Mouse (Mus musculus) limb, embryonic 11.5 days (tissue): Measurements from ENCODE around the gene Dapk2. TPM values are rescaled to one million over a fixed set of nuclear protein-coding genes. Genes with fewer than 3 reads are reported as not detected.

Experiments
- ATAC-seq: fragments of 200-750 bp; cut with Nextera tagmentation; 2 replicates; pipeline ENCODE4 v1.8.0; 2017; ENCODE audit warnings: low read depth; ENCODE audit not compliant: insufficient number of reproducible peaks, low FRiP score, low TSS enrichment
- DNase-seq: peaks from one replicate; pipeline ENCODE4 v3.0.0-alpha.2; 2015; ENCODE audit warnings: low spot score
- H3K27ac ChIP-seq: fragments of 300-500 bp; sonication (generic); replicated peaks from 2 replicates; pipeline ENCODE4 v1.5.1; 2014; ENCODE audit warnings: low read depth, mild to moderate bottlenecking, low read length
- H3K27me3 ChIP-seq: fragments of 300-500 bp; sonication (generic); 2 replicates; pipeline ENCODE4 v1.6.1; 2014; ENCODE audit warnings: mild to moderate bottlenecking, low read length, mixed read lengths; ENCODE audit not compliant: control insufficient read depth, insufficient read depth
- H3K36me3 ChIP-seq: fragments of 300-500 bp; sonication (generic); 2 replicates; pipeline ENCODE4 v1.6.1; 2014; ENCODE audit warnings: mild to moderate bottlenecking, low read length, moderate library complexity, mixed read lengths; ENCODE audit not compliant: control insufficient read depth, insufficient read depth
- H3K4me1 ChIP-seq: fragments of 300-500 bp; sonication (generic); 2 replicates; pipeline ENCODE4 v1.6.1; 2014; ENCODE audit warnings: low read length, mixed read lengths; ENCODE audit not compliant: control insufficient read depth, insufficient read depth
- H3K4me2 ChIP-seq: fragments of 300-500 bp; sonication (generic); 2 replicates; pipeline ENCODE4 v1.6.1; 2014; ENCODE audit warnings: low read depth, mild to moderate bottlenecking, moderate library complexity; ENCODE audit not compliant: severe bottlenecking
- H3K4me3 ChIP-seq: fragments of 300-500 bp; sonication (generic); 2 replicates; pipeline ENCODE4 v1.5.1; 2014; ENCODE audit warnings: low read depth, low read length
- H3K9ac ChIP-seq: fragments of 300-500 bp; sonication (generic); 2 replicates; pipeline ENCODE4 v1.6.1; 2014; ENCODE audit warnings: mild to moderate bottlenecking, low read length
- H3K9me3 ChIP-seq: fragments of 300-500 bp; sonication (generic); 2 replicates; pipeline ENCODE4 v1.6.1; 2016; ENCODE audit warnings: low read length; ENCODE audit not compliant: control insufficient read depth
- WGBS: fragments of 180-500 bp; shearing (Covaris S2); extraction: QIAGEN DNeasy Blood & Tissue Kit; methylation state at CpG from one replicate; pipeline ENCODE4 v1.1.7; 2014; 5-methylcytosine and 5-hydroxymethylcytosine counted together
- polyA plus RNA-seq: library from polyadenylated mRNA; unstranded; fragments of >200 nt; fragmentation: Nextera tagmentation; extraction: Ambion mirVana; gene quantifications from 2 replicates; pipeline ENCODE4 v1.2.1, GENCODE M21; 2014

The Dapk2 gene
- polyA plus RNA-seq, 1 experiment from 2014 or later, result 4.0 TPM

- Histone ChIP-seq H3K4me2 (no peak overlapping the region), H3K36me3 (no peaks in the 10 kb centered on the region), H3K27ac (peak overlapping the region; percentile 26; the same call in 1 of the 2 replicates), H3K9ac (no peak overlapping the region), H3K9me3 (no peaks in the 10 kb centered on the region), H3K4me1 (peaks cover 12% of the 10 kb centered on the region), H3K27me3 (no peaks in the 10 kb centered on the region), H3K4me3 (no peak overlapping the region)
- ATAC-seq (no peak), DNase-seq (peak; percentile 41)
- WGBS, result 19% methylated on average over 6 of the region's 6 CpGs
Measured at GRCm38 (mm10) chr9:66251159-66251691, 93.2 kb downstream of the Dapk2 start.

- Histone ChIP-seq H3K27me3 (no peaks in the 10 kb centered on the region), H3K27ac (no peak overlapping the region), H3K36me3 (no peaks in the 10 kb centered on the region), H3K9me3 (no peaks in the 10 kb centered on the region), H3K9ac (no peak overlapping the region), H3K4me2 (no peak overlapping the region), H3K4me1 (no peaks in the 10 kb centered on the region), H3K4me3 (no peak overlapping the region)
- no peak for DNase-seq
- ATAC-seq, result no peak
- 86% methylated on average over 2 of the region's 2 CpGs for WGBS
Measured at GRCm38 (mm10) chr9:66261741-66262140, 103.7 kb downstream of the Dapk2 start.

- 89% methylated on average over 2 of the region's 2 CpGs for WGBS
- ATAC-seq (no peak), DNase-seq (no peak)
- no peak overlapping the region for H3K9ac ChIP-seq
- no peak overlapping the region for H3K4me2 ChIP-seq
- H3K36me3 ChIP-seq, result no peaks in the 10 kb centered on the region
- H3K9me3 ChIP-seq, result no peaks in the 10 kb centered on the region
- no peak overlapping the region for H3K27ac ChIP-seq
- no peaks in the 10 kb centered on the region for H3K27me3 ChIP-seq
- no peak overlapping the region for H3K4me3 ChIP-seq
- no peaks in the 10 kb centered on the region for H3K4me1 ChIP-seq
Measured at GRCm38 (mm10) chr9:66263701-66264100, 105.7 kb downstream of the Dapk2 start.

- WGBS, result 31% methylated on average over 2 of the region's 2 CpGs
Measured at GRCm38 (mm10) chr9:66265645-66266044, 107.6 kb downstream of the Dapk2 start.

GRCm38 (mm10) chr9:66266237-66267170, 108.5 kb downstream of the Dapk2 start:
- H3K9ac ChIP-seq, result no peak overlapping the region
- 73% methylated on average over 5 of the region's 5 CpGs for WGBS
- no peak overlapping the region for H3K4me2 ChIP-seq
- DNase-seq (no peak), ATAC-seq (no peak)
- no peaks in the 10 kb centered on the region for H3K4me1 ChIP-seq
- no peaks in the 10 kb centered on the region for H3K36me3 ChIP-seq
- no peak overlapping the region for H3K4me3 ChIP-seq
- no peak overlapping the region for H3K27ac ChIP-seq
- H3K9me3 ChIP-seq, result no peaks in the 10 kb centered on the region
- H3K27me3 ChIP-seq, result no peaks in the 10 kb centered on the region

More at GRCm38 (mm10) chr9:66265645-66266044, 107.6 kb downstream of the Dapk2 start:
- H3K4me3 ChIP-seq, result no peak overlapping the region
- no peaks in the 10 kb centered on the region for H3K27me3 ChIP-seq
- H3K4me2 ChIP-seq, result no peak overlapping the region
- no peak overlapping the region for H3K9ac ChIP-seq
- H3K36me3 ChIP-seq, result no peaks in the 10 kb centered on the region
- ATAC-seq (no peak), DNase-seq (no peak)
- H3K27ac ChIP-seq, result no peak overlapping the region
- no peaks in the 10 kb centered on the region for H3K4me1 ChIP-seq
- H3K9me3 ChIP-seq, result no peaks in the 10 kb centered on the region

- Histone ChIP-seq H3K4me3 (no peak overlapping the region), H3K36me3 (no peaks in the 10 kb centered on the region), H3K27me3 (no peaks in the 10 kb centered on the region), H3K9ac (no peak overlapping the region), H3K9me3 (no peaks in the 10 kb centered on the region), H3K4me2 (no peak overlapping the region), H3K27ac (no peak overlapping the region), H3K4me1 (no peaks in the 10 kb centered on the region)
- ATAC-seq (no peak), DNase-seq (no peak)
- 64% methylated on average over 4 of the region's 4 CpGs for WGBS
Measured at GRCm38 (mm10) chr9:66268804-66269203, 110.8 kb downstream of the Dapk2 start.

- Histone ChIP-seq H3K4me2 (no peak overlapping the region), H3K9me3 (no peaks in the 10 kb centered on the region), H3K4me3 (no peak overlapping the region), H3K27me3 (no peaks in the 10 kb centered on the region), H3K36me3 (no peaks in the 10 kb centered on the region), H3K27ac (no peak overlapping the region), H3K4me1 (peaks cover 5% of the 10 kb centered on the region; the same call in 1 of the 2 replicates), H3K9ac (no peak overlapping the region)
- ATAC-seq (no peak), DNase-seq (no peak)
- WGBS, result 78% methylated on average over 4 of the region's 4 CpGs
Measured at GRCm38 (mm10) chr9:66270038-66270437, 112.0 kb downstream of the Dapk2 start.

GRCm38 (mm10) chr9:66271726-66272125, 113.7 kb downstream of the Dapk2 start:
- Histone ChIP-seq H3K36me3 (no peaks in the 10 kb centered on the region), H3K27ac (no peak overlapping the region), H3K9me3 (no peaks in the 10 kb centered on the region), H3K4me1 (peaks cover 15% of the 10 kb centered on the region), H3K27me3 (no peaks in the 10 kb centered on the region), H3K4me3 (no peak overlapping the region), H3K4me2 (no peak overlapping the region), H3K9ac (no peak overlapping the region)
- ATAC-seq, result no peak
- WGBS, result 29% methylated on average over 5 of the region's 5 CpGs
- DNase-seq, result no peak
